Mouse (Mus musculus) embryonic fibroblast, embryonic 13.5 days (primary cell): ENCODE data around the gene Snapc1.

Source experiments
- CTCF ChIP-seq: IDR thresholded peaks from 2 replicates; pipeline ENCODE4 v1.5.1; 2011; ENCODE audit warnings: mild to moderate bottlenecking, control low read depth, low read length, moderate library complexity, borderline replicate concordance; ENCODE audit not compliant: insufficient read depth
- POLR2A ChIP-seq: IDR thresholded peaks from 2 replicates; pipeline ENCODE4 v1.6.1; 2011; ENCODE audit warnings: low read depth, mild to moderate bottlenecking, control low read depth, low read length, moderate library complexity

- TF ChIP-seq CTCF (no peak), POLR2A (no peak)
Measured at GRCm38 (mm10) chr12:73954785-73955184, 9.5 kb upstream of the Snapc1 start.
